Mouse (Mus musculus): ENCODE measurements around the gene Slc4a2.

DNA sequence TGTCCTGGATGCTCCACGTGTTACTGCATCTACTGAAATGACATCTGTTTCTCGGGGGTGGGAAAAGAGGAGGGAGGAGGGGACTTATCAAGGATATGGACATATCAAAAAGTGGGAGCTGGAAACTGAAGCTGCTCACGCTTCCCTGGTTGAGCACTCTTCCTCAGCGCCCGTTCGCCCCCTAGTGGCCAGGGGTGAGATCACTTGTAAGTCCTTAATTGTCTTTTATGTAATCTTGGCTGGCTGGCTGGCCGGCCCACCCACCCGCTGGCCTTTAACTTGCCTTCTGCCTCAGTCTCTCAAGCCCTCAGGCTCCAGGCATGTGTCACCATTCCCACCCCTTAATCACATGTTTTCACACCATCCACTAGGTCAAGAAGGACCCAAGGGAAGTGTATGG is 62.5 kb downstream of the Slc4a2 start:
- TF ChIP-seq TCF12 (IDR thresholded peaks at IDR 0.05; ENCODE audit: insufficient read depth, poor library complexity, severe bottlenecking) = no peak
- TF ChIP-seq POLR2A (IDR thresholded peaks at IDR 0.05; ENCODE audit: insufficient read length, low read depth) = no peak
- no peak for TF ChIP-seq USF1 (IDR thresholded peaks at IDR 0.05; ENCODE audit: low read depth)
- no peak for TF ChIP-seq MAX (IDR thresholded peaks at IDR 0.05; ENCODE audit: low read depth)
- TF ChIP-seq REST (IDR thresholded peaks at IDR 0.05; ENCODE audit: insufficient read depth, insufficient read length) = no peak
- TF ChIP-seq POLR2AphosphoS2 (IDR thresholded peaks at IDR 0.05; ENCODE audit: insufficient read length, low read depth) = no peak

Measured in myocyte (in vitro differentiated cells).